Mouse (Mus musculus) MEL (cell line): Measurements from ENCODE around the gene Onecut3. TPM values are rescaled to one million over a fixed set of nuclear protein-coding genes. Genes with fewer than 3 reads are reported as not detected.
A peak's percentile ranks its signal among the peaks of the same experiment; 100 is the strongest.

Source experiments
- DNase-seq: peaks from one replicate; pipeline ENCODE4 v3.0.0; 2011; ENCODE audit warnings: low read depth, low spot score
- H3K27ac ChIP-seq: 2 replicates; pipeline ENCODE4 v1.5.1; 2012; ENCODE audit warnings: low read depth, mild to moderate bottlenecking, control low read depth, low read length, moderate library complexity; ENCODE audit not compliant: control insufficient read depth
- H3K27me3 ChIP-seq, 2 experiments: fragments of 150-350 bp in 1 of 2; sonication (generic) in 1 of 2; 2 replicates each; pipeline ENCODE4 v1.6.1; 2012; ENCODE audit warnings: low read length in 2 of 2, mild to moderate bottlenecking in 2 of 2, improper control_type of control experiment in 1 of 2, moderate library complexity in 1 of 2; ENCODE audit not compliant: insufficient read depth in 2 of 2, control insufficient read depth in 1 of 2
- H3K36me3 ChIP-seq, 2 experiments: 2 replicates each; pipeline ENCODE4 v1.6.1; 2012 to 2014; ENCODE audit warnings: low read length in 2 of 2, improper control_type of control experiment in 1 of 2, inconsistent platforms in 1 of 2, mild to moderate bottlenecking in 1 of 2; ENCODE audit not compliant: insufficient read depth in 2 of 2, control insufficient read depth in 1 of 2
- H3K4me1 ChIP-seq, 2 experiments: fragments of 150-350 bp in 1 of 2; sonication (generic) in 1 of 2; 2 replicates each; pipeline ENCODE4 v1.6.1; 2012; ENCODE audit warnings: low read length in 2 of 2, improper control_type of control experiment in 1 of 2, mild to moderate bottlenecking in 1 of 2; ENCODE audit not compliant: insufficient read depth in 2 of 2, control insufficient read depth in 1 of 2
- H3K4me3 ChIP-seq, 2 experiments: fragments of 150-350 bp in 1 of 2; sonication (generic) in 1 of 2; 2 replicates each; pipeline ENCODE4 v1.5.1; 2012; ENCODE audit warnings: low read depth in 2 of 2, low read length in 2 of 2, mild to moderate bottlenecking in 2 of 2, moderate library complexity in 2 of 2, control low read depth in 1 of 2, improper control_type of control experiment in 1 of 2; ENCODE audit not compliant: control insufficient read depth in 1 of 2, insufficient read depth in 1 of 2
- H3K79me2 ChIP-seq: 2 replicates; pipeline ENCODE4 v1.6.1; 2012; ENCODE audit warnings: mild to moderate bottlenecking, low read length, moderate library complexity; ENCODE audit not compliant: control insufficient read depth, poor library complexity, insufficient read depth
- H3K9ac ChIP-seq: 2 replicates; pipeline ENCODE4 v1.6.1; 2012; ENCODE audit warnings: low read depth, mild to moderate bottlenecking, control low read depth, low read length, moderate library complexity; ENCODE audit not compliant: control insufficient read depth, poor library complexity, severe bottlenecking
- H3K9me3 ChIP-seq: fragments of 150-350 bp; sonication (generic); replicated peaks from 2 replicates; pipeline ENCODE4 v1.6.1; 2012; ENCODE audit warnings: mild to moderate bottlenecking, low read length, improper control_type of control experiment, moderate library complexity; ENCODE audit not compliant: insufficient read depth
- CHD1 ChIP-seq: IDR thresholded peaks from 2 replicates; pipeline ENCODE4 v1.6.1; 2012; ENCODE audit warnings: low read depth, mild to moderate bottlenecking, inconsistent platforms, low read length, improper control_type of control experiment
- CTCF ChIP-seq, 3 experiments: IDR thresholded peaks in 2 of 3; conservative IDR thresholded peaks in 1 of 3; 2 replicates each; pipeline ENCODE4 v1.5.1; 2011 to 2012; ENCODE audit warnings: low read length in 3 of 3, low read depth in 2 of 3, mild to moderate bottlenecking in 2 of 3, improper control_type of control experiment in 1 of 3, inconsistent platforms in 1 of 3, mixed read lengths in 1 of 3, moderate library complexity in 1 of 3; ENCODE audit not compliant: control insufficient read depth in 1 of 3, insufficient read depth in 1 of 3, poor library complexity in 1 of 3, severe bottlenecking in 1 of 3
- ELF1 ChIP-seq: IDR thresholded peaks from 2 replicates; pipeline ENCODE4 v1.6.1; 2014; ENCODE audit warnings: low read depth, mild to moderate bottlenecking, inconsistent platforms, low read length, improper control_type of control experiment, moderate library complexity
- EP300 ChIP-seq, 2 experiments: IDR thresholded peaks; 2 replicates each; pipeline ENCODE4 v1.6.1; 2011; ENCODE audit warnings: improper control_type of control experiment in 2 of 2, low read length in 2 of 2, low read depth in 1 of 2, mild to moderate bottlenecking in 1 of 2
- KAT2A ChIP-seq: conservative IDR thresholded peaks from 2 replicates; pipeline ENCODE4 v1.6.1; 2012; ENCODE audit warnings: low read depth, low read length, improper control_type of control experiment, inconsistent platforms
- MAFK ChIP-seq: IDR thresholded peaks from 2 replicates; pipeline ENCODE4 v1.6.1; 2011; ENCODE audit warnings: low read depth, mild to moderate bottlenecking, low read length, improper control_type of control experiment, borderline replicate concordance
- MAZ ChIP-seq: IDR thresholded peaks from 2 replicates; pipeline ENCODE4 v1.6.1; 2012; ENCODE audit warnings: low read depth, mild to moderate bottlenecking, inconsistent platforms, low read length, improper control_type of control experiment
- MYB ChIP-seq: IDR thresholded peaks from 2 replicates; pipeline ENCODE4 v1.6.1; 2011; ENCODE audit warnings: mild to moderate bottlenecking, low read depth, low read length, improper control_type of control experiment
- RAD21 ChIP-seq: IDR thresholded peaks from 2 replicates; pipeline ENCODE4 v1.6.1; 2011; ENCODE audit warnings: mild to moderate bottlenecking, low read depth, low read length, improper control_type of control experiment
- SIN3A ChIP-seq: IDR thresholded peaks from 2 replicates; pipeline ENCODE4 v1.6.1; 2012; ENCODE audit warnings: low read length, improper control_type of control experiment, inconsistent platforms
- SMC3 ChIP-seq: IDR thresholded peaks from 2 replicates; pipeline ENCODE4 v1.6.1; 2011; ENCODE audit warnings: low read depth, low read length, improper control_type of control experiment
- TBP ChIP-seq: IDR thresholded peaks from 2 replicates; pipeline ENCODE4 v1.8.0; 2011; ENCODE audit warnings: low read depth, low read length, improper control_type of control experiment
- TCF12 ChIP-seq: IDR thresholded peaks from 2 replicates; pipeline ENCODE4 v1.6.1; 2014; ENCODE audit warnings: low read depth, mild to moderate bottlenecking, inconsistent platforms, low read length, improper control_type of control experiment, moderate library complexity
- ZC3H11A ChIP-seq: IDR thresholded peaks from 2 replicates; pipeline ENCODE4 v1.6.1; 2012; ENCODE audit warnings: low read depth, mild to moderate bottlenecking, inconsistent platforms, low read length, improper control_type of control experiment
- polyA plus RNA-seq, 2 experiments: library from polyadenylated mRNA; stranded (reverse) in 1 of 2; unstranded in 1 of 2; fragments of >175 nt in 1 of 2; fragments of >200 nt in 1 of 2; gene quantifications; 2 replicates each; pipeline versions ENCODE4 v1.2.1 to v1.2.4; 2012; ENCODE audit warnings: low replicate concordance in 2 of 2, low read depth in 1 of 2; ENCODE audit not compliant: insufficient read length in 2 of 2, insufficient read depth in 1 of 2, missing spikeins in 1 of 2
- total RNA-seq: library from RNA; depleted of rRNA; stranded (reverse); fragments of 300-350 nt; gene quantifications from 2 replicates; pipeline ENCODE4 v1.2.3, GENCODE M21; 2012

The Onecut3 gene
- total and polyA plus RNA-seq, 3 experiments: not detected

GRCm38 (mm10) chr10:80478531-80478930, 16.1 kb upstream of the Onecut3 start:
- peaks cover 0 to 8% of the 10 kb centered on the region in 2 experiments; a peak in 2 of 4 replicates for H3K4me1 ChIP-seq
- H3K36me3 ChIP-seq: peaks cover 0 to 4% of the 10 kb centered on the region in 2 experiments; a peak in 2 of 4 replicates
- no peak for DNase-seq
- no peaks in the 10 kb centered on the region for H3K79me2 ChIP-seq
- TF ChIP-seq MAFK: no peak
- no peak for TF ChIP-seq ELF1
- no peak for TF ChIP-seq MYB
- no peak for TF ChIP-seq MAZ
- no peak for TF ChIP-seq TBP
- TF ChIP-seq RAD21: no peak
- TF ChIP-seq EP300 (IDR thresholded peaks at IDR 0.05; ENCODE audit: low read depth in 1 of 2, low read length in 2 of 2): no peak
- no peak for TF ChIP-seq SMC3
- TF ChIP-seq ZC3H11A: no peak
- no peak for TF ChIP-seq CHD1
- no peak for TF ChIP-seq SIN3A
- TF ChIP-seq, all 39 proteins: peak for 0
- no peak overlapping the region for H3K4me3 ChIP-seq
- H3K27me3 ChIP-seq: peaks cover 0 to 2% of the 10 kb centered on the region in 2 experiments; a peak in 2 of 4 replicates
- H3K9me3 ChIP-seq: no peaks in the 10 kb centered on the region
- H3K27ac ChIP-seq: no peak overlapping the region
- H3K9ac ChIP-seq: no peak overlapping the region

GRCm38 (mm10) chr10:80481002-80481401, 13.6 kb upstream of the Onecut3 start:
- Histone ChIP-seq H3K9me3 (no peaks in the 10 kb centered on the region), H3K36me3 (no peaks in the 10 kb centered on the region), H3K79me2 (no peaks in the 10 kb centered on the region), H3K4me3 (no peak overlapping the region), H3K9ac (no peak overlapping the region), H3K27me3 (peaks cover 2 to 4% of the 10 kb centered on the region in 2 experiments; a peak in 3 of 4 replicates), H3K27ac (no peak overlapping the region), H3K4me1 (no peaks in the 10 kb centered on the region)
- peak; percentile 78 for DNase-seq
- no peak for TF ChIP-seq SIN3A

- H3K27ac ChIP-seq: no peak overlapping the region
- H3K4me3 ChIP-seq: no peak overlapping the region
- peak; percentile 59 for DNase-seq
- no peaks in the 10 kb centered on the region for H3K9me3 ChIP-seq
- peaks cover 2 to 4% of the 10 kb centered on the region in 2 experiments; a peak in 3 of 4 replicates for H3K27me3 ChIP-seq
- H3K79me2 ChIP-seq: no peaks in the 10 kb centered on the region
- H3K36me3 ChIP-seq: no peaks in the 10 kb centered on the region
- no peak overlapping the region for H3K9ac ChIP-seq
- TF ChIP-seq TCF12 (no peak), CTCF (IDR thresholded peaks at IDR 0.05 in 2 of 3, conservative IDR thresholded peaks at IDR 0.05 in 1 of 3; ENCODE audit: control insufficient read depth in 1 of 3, insufficient read depth in 1 of 3, low read depth in 2 of 3, low read length in 3 of 3, poor library complexity in 1 of 3, severe bottlenecking in 1 of 3) (peak; percentile 65 to 78 (median 78)), KAT2A (no peak), RAD21 (peak; percentile 46), CHD1 (no peak), SMC3 (peak; percentile 75), ZC3H11A (peak; percentile 31; the same call in 1 of the 2 replicates)
- TF ChIP-seq, all 39 proteins: peak for 4
- H3K4me1 ChIP-seq: no peaks in the 10 kb centered on the region
These were observed 7.7 kb upstream of the Onecut3 start for GRCm38 (mm10) chr10:80486862-80487379.
